Mouse (Mus musculus): ENCODE measurements around the gene Dapk1.

The Dapk1 gene

GRCm38 (mm10) chr13:60615057-60615650 is 13.4 kb downstream of the Dapk1 start:
- no peak for DNase-seq (ENCODE audit: inconsistent age in 2 of 2, low spot score in 1 of 2)

GRCm38 (mm10) chr13:60616036-60616435 is 14.3 kb downstream of the Dapk1 start:
- DNase-seq (ENCODE audit: inconsistent age in 2 of 2, low spot score in 1 of 2), result no peak

DNA sequence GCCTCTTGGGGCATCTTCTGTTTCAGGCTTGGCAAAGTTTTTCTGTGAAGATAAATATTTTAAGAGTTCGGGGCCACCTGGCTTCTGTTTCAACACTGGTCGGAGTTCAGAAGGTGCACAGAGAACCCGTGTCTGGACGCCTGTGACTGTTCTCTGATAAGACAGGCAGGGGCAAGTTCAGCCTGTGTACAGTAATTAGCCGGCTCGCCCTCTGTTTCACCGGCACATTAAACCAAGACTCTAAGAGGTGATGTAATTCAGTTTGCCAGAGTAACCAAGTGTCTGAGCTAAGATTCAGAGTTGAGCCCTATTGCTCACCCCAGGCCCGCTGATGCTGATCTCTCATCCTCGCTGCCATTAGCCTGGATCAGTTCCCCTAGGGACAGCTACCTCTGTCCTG is 16.5 kb downstream of the Dapk1 start:
- no peak for DNase-seq (ENCODE audit: inconsistent age in 2 of 2, low spot score in 1 of 2)

- DNase-seq (ENCODE audit: inconsistent age in 2 of 2, low spot score in 1 of 2), result no peak
These were observed 18.0 kb downstream of the Dapk1 start for GRCm38 (mm10) chr13:60619723-60620122.

- DNase-seq (ENCODE audit: inconsistent age in 2 of 2, low spot score in 1 of 2), result no peak
These were observed 19.7 kb downstream of the Dapk1 start for GRCm38 (mm10) chr13:60621411-60621965.

- no peak for DNase-seq (ENCODE audit: inconsistent age in 2 of 2, low spot score in 1 of 2)
These were observed 23.8 kb downstream of the Dapk1 start for GRCm38 (mm10) chr13:60625581-60625980.

GRCm38 (mm10) chr13:60627843-60628656 is 26.3 kb downstream of the Dapk1 start:
- DNase-seq (ENCODE audit: inconsistent age in 2 of 2, low spot score in 1 of 2), result no peak

GRCm38 (mm10) chr13:60628657-60628950 is 26.9 kb downstream of the Dapk1 start:
- no peak for DNase-seq (ENCODE audit: inconsistent age in 2 of 2, low spot score in 1 of 2)

- DNase-seq (ENCODE audit: inconsistent age in 2 of 2, low spot score in 1 of 2), result no peak
These were observed 27.7 kb downstream of the Dapk1 start for GRCm38 (mm10) chr13:60629419-60629818.

DNA sequence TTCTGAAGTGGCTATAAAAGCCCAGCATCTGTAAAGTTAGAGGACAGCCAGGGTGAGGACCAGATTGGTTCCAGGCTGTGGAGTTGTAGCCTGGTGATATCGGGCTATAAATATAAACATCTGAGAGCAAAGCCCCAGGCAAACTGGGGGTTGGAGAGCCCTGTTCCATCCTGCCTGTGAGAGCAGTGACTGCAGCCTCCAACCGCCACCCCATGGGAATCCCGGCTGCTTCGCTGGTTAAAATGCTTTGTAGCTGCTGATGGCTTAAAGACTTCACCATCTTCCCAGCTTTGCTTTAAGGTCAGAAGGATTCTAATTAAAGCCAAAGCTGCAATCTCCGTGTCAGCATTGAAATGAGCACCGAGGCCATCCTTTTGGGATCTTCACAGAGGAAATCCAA is 32.2 kb downstream of the Dapk1 start:
- no peak for DNase-seq (ENCODE audit: inconsistent age in 2 of 2, low spot score in 1 of 2)

DNA sequence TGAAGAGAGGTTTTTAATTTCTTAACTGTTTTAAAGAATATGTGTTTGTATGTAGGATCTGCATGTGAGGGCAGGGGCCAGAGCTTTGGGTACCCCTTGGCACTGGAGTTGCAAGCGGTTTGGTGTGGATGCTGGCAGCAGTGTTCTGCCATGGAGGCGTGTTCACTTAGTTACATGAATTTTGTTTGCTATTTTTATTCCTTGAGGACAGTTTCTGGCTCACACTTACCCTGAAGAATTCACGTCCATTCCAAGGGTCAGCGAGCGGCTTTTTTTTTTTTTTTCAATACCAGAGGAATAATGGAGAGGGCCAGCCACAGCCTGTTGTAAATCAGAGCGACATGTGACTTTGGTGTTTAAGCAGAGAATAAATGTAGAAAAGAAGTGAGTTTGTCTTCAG is 33.9 kb downstream of the Dapk1 start:
- DNase-seq (ENCODE audit: inconsistent age in 2 of 2, low spot score in 1 of 2), result no peak

DNA sequence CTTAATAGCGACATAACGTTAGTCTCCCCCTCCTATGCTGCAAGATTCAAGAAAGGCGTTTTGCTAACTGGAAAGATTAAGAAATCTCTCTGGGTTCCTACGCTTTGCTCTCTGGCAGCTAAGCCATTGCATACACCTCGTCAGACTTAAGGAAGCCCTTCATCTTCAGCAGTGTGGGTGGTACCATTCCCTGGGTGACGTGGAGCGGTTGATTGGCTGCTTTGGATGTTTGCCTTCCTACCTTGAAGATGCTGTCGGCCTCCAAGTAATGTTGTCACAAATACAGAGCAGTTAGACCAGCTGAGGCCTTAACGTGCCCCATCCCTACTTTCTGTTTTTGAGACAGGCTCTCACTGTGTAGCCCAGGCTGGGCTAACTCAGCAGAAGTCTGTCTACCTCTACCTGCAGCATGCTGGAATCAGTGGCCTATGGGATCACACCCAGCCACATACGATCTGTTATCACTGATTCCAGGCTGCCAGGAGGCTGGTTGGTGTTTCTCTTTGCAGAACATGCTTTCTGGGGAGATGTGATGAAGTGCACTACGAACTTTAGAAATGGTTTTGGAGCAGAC is 37.8 kb downstream of the Dapk1 start:
- no peak for DNase-seq (ENCODE audit: inconsistent age in 2 of 2, low spot score in 1 of 2)

- DNase-seq (ENCODE audit: inconsistent age in 2 of 2, low spot score in 1 of 2), result no peak
These were observed 38.7 kb downstream of the Dapk1 start for GRCm38 (mm10) chr13:60640420-60640819.

GRCm38 (mm10) chr13:60644457-60644889 is 42.7 kb downstream of the Dapk1 start:
- DNase-seq (ENCODE audit: inconsistent age in 2 of 2, low spot score in 1 of 2), result no peak

- no peak for DNase-seq (ENCODE audit: inconsistent age in 2 of 2, low spot score in 1 of 2)
These were observed 45.0 kb downstream of the Dapk1 start for GRCm38 (mm10) chr13:60646791-60647190.

DNA sequence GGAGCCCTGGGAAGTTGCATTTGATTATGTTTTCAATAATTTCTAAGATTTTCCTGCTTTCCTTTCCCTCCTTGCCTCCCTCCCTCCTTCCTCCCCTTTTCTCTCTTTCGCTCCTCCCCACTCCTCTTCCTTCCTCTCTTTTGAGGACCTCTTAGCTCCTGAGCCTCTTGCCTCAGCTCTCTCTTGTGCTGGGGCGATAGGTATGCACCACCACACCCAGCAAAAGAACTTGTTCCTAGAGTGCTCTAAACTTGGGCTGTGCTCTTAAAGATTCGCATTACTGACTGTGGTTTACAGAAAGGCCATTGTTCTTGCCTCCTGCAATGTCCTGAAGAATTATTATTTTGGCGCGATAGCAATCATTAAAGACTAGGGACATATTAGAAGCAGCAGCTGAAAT is 46.6 kb downstream of the Dapk1 start:
- no peak for DNase-seq (ENCODE audit: inconsistent age in 2 of 2, low spot score in 1 of 2)

GRCm38 (mm10) chr13:60650000-60650399 is 48.3 kb downstream of the Dapk1 start:
- no peak for DNase-seq (ENCODE audit: inconsistent age in 2 of 2, low spot score in 1 of 2)

DNA sequence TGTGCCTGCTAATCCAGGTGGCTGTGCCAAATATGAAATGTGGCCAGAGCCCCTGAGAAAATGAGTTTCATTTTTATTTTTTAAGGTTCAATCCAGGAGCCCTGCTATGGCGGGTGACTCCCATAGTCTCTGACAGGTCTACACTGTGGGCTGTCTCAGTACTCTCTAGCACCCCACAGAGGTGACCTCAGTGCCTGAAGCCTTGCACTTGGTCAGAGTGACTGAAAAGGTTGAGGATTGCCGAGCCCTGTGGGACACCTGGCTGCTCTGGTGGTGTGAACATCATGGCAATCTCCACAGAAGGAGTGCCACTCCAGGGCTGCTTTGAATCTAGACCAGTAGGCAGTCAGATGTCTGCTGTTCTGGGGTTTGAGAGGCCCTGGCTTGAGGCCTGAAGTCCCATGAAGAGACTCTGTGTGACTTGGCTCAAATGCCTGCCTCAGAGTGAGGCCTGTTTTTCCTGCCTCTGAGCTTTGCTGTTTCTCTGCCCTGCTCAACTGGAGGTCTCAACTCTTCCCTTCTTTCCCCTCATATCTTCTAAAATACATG is 52.3 kb downstream of the Dapk1 start:
- peak in 1 of 2 experiments; percentile 29 for DNase-seq (ENCODE audit: inconsistent age in 2 of 2, low spot score in 1 of 2)

DNA sequence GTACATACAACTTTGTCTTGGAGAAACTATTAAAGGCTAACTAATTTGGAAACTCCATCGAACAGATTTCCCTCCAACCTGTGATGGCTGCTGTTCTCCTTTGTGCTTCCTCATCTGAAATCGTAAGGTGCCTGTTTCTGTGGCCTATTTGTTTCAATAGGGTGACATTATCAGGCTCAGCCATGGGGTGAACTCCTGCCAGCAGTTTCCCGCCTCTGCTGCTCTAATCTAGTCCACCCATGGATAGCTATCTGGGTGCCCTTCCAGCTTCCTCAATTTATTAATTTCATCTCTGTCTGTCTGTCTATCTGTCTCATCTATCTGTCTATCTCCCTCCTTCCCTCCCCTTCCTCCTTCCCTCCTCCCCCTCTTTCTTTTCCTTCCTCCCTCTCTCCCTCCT is 53.5 kb downstream of the Dapk1 start:
- DNase-seq (ENCODE audit: inconsistent age in 2 of 2, low spot score in 1 of 2), result no peak

DNA sequence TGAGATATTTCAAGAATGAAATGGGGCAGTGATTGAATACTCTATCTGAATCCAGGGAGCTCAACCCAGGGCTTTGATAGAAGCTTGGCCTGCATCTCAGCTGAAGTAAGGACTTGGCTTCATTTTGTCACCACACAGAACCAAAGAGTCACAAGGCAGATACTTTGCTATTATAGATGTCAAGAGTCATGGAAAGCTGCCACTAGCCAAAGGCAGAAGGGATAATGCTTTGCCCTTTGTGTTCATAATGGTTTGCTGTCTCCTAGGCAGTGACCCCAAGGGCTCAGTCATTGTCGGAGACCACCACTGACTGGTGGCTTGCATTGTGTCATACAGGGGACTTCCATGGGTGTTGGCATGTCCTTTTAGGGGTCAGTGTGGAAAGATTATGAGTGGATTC is 57.9 kb downstream of the Dapk1 start:
- DNase-seq (ENCODE audit: inconsistent age in 2 of 2, low spot score in 1 of 2), result peak in 1 of 2 experiments; percentile 34

DNA sequence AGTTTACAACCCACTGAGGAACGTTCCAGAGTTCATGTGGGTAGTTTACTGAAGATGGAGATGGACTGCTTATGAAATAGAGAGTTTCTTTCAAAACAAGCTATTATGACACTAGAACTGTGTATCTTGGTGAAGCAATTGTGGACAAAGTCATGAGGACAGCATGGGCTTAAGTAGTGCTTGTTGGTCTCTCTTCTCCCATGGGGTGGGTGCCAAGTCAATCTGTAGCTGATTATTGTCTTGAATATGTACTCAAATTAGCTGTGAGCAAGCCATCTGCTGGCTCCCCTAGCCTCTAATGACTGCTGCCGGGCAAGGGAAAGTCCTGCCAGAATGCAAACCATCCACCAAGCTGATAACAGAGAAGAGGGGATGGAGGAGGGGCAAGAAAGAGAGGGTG is 58.3 kb downstream of the Dapk1 start:
- DNase-seq (ENCODE audit: inconsistent age in 2 of 2, low spot score in 1 of 2), result peak in 1 of 2 experiments; percentile 30

DNA sequence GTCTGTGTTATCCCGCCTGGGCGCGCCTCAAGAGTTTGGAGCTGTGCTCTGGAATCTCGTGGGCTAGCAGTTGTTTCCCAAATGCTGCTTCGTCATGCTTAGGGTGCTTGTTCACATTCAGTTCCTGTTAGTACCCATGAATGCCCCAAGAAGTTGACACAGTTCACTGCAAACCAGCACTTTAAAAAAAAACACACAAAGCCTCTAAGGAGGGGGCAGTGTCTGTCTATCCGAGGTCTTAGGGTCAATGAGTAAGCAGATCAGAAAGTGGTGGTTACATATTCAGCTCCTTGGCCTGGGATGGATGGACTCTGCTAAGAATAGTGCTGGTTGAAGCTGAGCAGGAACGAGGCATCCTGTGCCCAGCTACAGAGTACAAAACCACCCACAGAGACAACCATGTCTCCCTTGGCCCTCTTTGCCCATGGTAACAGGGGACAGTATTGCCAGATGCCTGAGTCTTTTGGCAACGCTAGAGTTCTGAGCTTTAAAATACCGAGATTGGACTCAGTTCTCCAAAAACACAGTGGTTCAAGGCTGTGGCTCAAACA is 59.0 kb downstream of the Dapk1 start:
- no peak for DNase-seq (ENCODE audit: inconsistent age in 2 of 2, low spot score in 1 of 2)

Measured in adrenal gland, adult (tissue).